Mouse (Mus musculus) lung, adult 2 months (tissue): ENCODE results near the gene Hoxc10.

Experiments used
- CTCF ChIP-seq: fragments of 200-500 bp; IDR thresholded peaks from 2 replicates; pipeline ENCODE4 v1.5.1; 2011; ENCODE audit warnings: mild to moderate bottlenecking, low read length, control low read depth; ENCODE audit not compliant: insufficient read depth
- POLR2A ChIP-seq: fragments of 200-500 bp; IDR thresholded peaks from 2 replicates; pipeline ENCODE4 v1.6.1; 2011; ENCODE audit warnings: low read depth, mild to moderate bottlenecking, control low read depth, low read length, borderline replicate concordance; ENCODE audit errors: extremely low read depth

GRCm38 (mm10) chr15:102992863-102993262 is 26.3 kb downstream of the Hoxc10 start:
- TF ChIP-seq CTCF, result no peak
- TF ChIP-seq POLR2A, result no peak
